Mouse (Mus musculus): ENCODE results near the gene Hnrnpul1. TPM values are rescaled to one million over a fixed set of nuclear protein-coding genes. Genes with fewer than 3 reads are reported as not detected.

Hnrnpul1 gene
- polyA plus RNA-seq, 1 experiment from 2014 or later: 86.2 TPM

GRCm38 (mm10) chr7:25674297-25674696, 80.3 kb downstream of the Hnrnpul1 start:
- peaks cover 6% of the 10 kb centered on the region; the same call in 1 of the 2 replicates for H3K4me1 ChIP-seq (ENCODE audit: control insufficient read depth, insufficient read depth, low read length)
- H3K36me3 ChIP-seq (ENCODE audit: control insufficient read depth, insufficient read depth, low read length): no peaks in the 10 kb centered on the region; the same call in 1 of the 2 replicates
- peak overlapping the region; percentile 36; the same call in 1 of the 2 replicates for H3K4me3 ChIP-seq (ENCODE audit: low read length)
- peaks cover 30% of the 10 kb centered on the region for H3K27me3 ChIP-seq (ENCODE audit: control insufficient read depth, insufficient read depth, low read length)
- no peaks in the 10 kb centered on the region for H3K9me3 ChIP-seq (ENCODE audit: control insufficient read depth, low read length)
- H3K27ac ChIP-seq (ENCODE audit: low read depth, low read length): no peak overlapping the region
- ATAC-seq (ENCODE audit: low FRiP score, low TSS enrichment): no peak
- 38% methylated on average over 9 of the region's 9 CpGs for WGBS
- H3K4me2 ChIP-seq (replicated peaks; ENCODE audit: low read depth, low read length): no peak overlapping the region; the same call in 1 of the 2 replicates
- H3K9ac ChIP-seq (ENCODE audit: low read depth, low read length): no peak overlapping the region

- H3K27ac ChIP-seq (ENCODE audit: low read depth, low read length): no peak overlapping the region
- 52% methylated on average over 4 of the region's 4 CpGs for WGBS
- H3K4me2 ChIP-seq (replicated peaks; ENCODE audit: low read depth, low read length): no peak overlapping the region
- ATAC-seq (ENCODE audit: low FRiP score, low TSS enrichment): no peak
- H3K9me3 ChIP-seq (ENCODE audit: control insufficient read depth, low read length): no peaks in the 10 kb centered on the region
- H3K27me3 ChIP-seq (ENCODE audit: control insufficient read depth, insufficient read depth, low read length): peaks cover 30% of the 10 kb centered on the region
- H3K36me3 ChIP-seq (ENCODE audit: control insufficient read depth, insufficient read depth, low read length): peaks cover 13% of the 10 kb centered on the region
- no peak overlapping the region for H3K4me3 ChIP-seq (ENCODE audit: low read length)
- H3K9ac ChIP-seq (ENCODE audit: low read depth, low read length): no peak overlapping the region
- peaks cover 6% of the 10 kb centered on the region; the same call in 1 of the 2 replicates for H3K4me1 ChIP-seq (ENCODE audit: control insufficient read depth, insufficient read depth, low read length)
Measured at GRCm38 (mm10) chr7:25672442-25672841, 82.1 kb downstream of the Hnrnpul1 start.

GRCm38 (mm10) chr7:25671686-25672085, 82.9 kb downstream of the Hnrnpul1 start:
- no peak overlapping the region for H3K4me3 ChIP-seq (ENCODE audit: low read length)
- H3K27me3 ChIP-seq (ENCODE audit: control insufficient read depth, insufficient read depth, low read length): peaks cover 30% of the 10 kb centered on the region
- WGBS: 80% methylated on average over 2 of the region's 2 CpGs
- H3K4me1 ChIP-seq (ENCODE audit: control insufficient read depth, insufficient read depth, low read length): peaks cover 6% of the 10 kb centered on the region; the same call in 1 of the 2 replicates
- no peaks in the 10 kb centered on the region for H3K9me3 ChIP-seq (ENCODE audit: control insufficient read depth, low read length)
- H3K9ac ChIP-seq (ENCODE audit: low read depth, low read length): no peak overlapping the region
- H3K36me3 ChIP-seq (ENCODE audit: control insufficient read depth, insufficient read depth, low read length): peaks cover 18% of the 10 kb centered on the region
- H3K4me2 ChIP-seq (replicated peaks; ENCODE audit: low read depth, low read length): no peak overlapping the region
- no peak overlapping the region for H3K27ac ChIP-seq (ENCODE audit: low read depth, low read length)
- no peak for ATAC-seq (ENCODE audit: low FRiP score, low TSS enrichment)

Other genes with a start within 250 kb of the Hnrnpul1 start
- 0.07 TPM in 1 of 2 replicates, not detected in the other for gene Ceacam2, start 214.9 kb downstream of the Hnrnpul1 start, polyA plus RNA-seq (2014; fragmentation: Nextera tagmentation; extraction: Ambion mirVana)
- 0.29 and 0.32 TPM in 2 replicates for gene Erich4, start 138.9 kb downstream of the Hnrnpul1 start, polyA plus RNA-seq (2014; fragmentation: Nextera tagmentation; extraction: Ambion mirVana)
- gene Dmac2, start 135.3 kb downstream of the Hnrnpul1 start, polyA plus RNA-seq (2014; fragmentation: Nextera tagmentation; extraction: Ambion mirVana): 41.0 and 50.2 TPM in 2 replicates
- gene B3gnt8, start 128.1 kb downstream of the Hnrnpul1 start, polyA plus RNA-seq (2014; fragmentation: Nextera tagmentation; extraction: Ambion mirVana): 4.5 and 5.2 TPM in 2 replicates
- 60.6 and 69.6 TPM in 2 replicates for gene Bckdha, start 95.8 kb downstream of the Hnrnpul1 start, polyA plus RNA-seq (2014; fragmentation: Nextera tagmentation; extraction: Ambion mirVana)
- gene Exosc5, start 95.6 kb downstream of the Hnrnpul1 start, polyA plus RNA-seq (2014; fragmentation: Nextera tagmentation; extraction: Ambion mirVana): 93.5 and 98.8 TPM in 2 replicates
- gene Tmem91, start 79.6 kb downstream of the Hnrnpul1 start, polyA plus RNA-seq (2014; fragmentation: Nextera tagmentation; extraction: Ambion mirVana): 1.8 and 2.5 TPM in 2 replicates
- gene B9d2, start 74.0 kb downstream of the Hnrnpul1 start, polyA plus RNA-seq (2014; fragmentation: Nextera tagmentation; extraction: Ambion mirVana): 33.6 and 36.5 TPM in 2 replicates
- gene Tgfb1, start 67.8 kb downstream of the Hnrnpul1 start, polyA plus RNA-seq (2014; fragmentation: Nextera tagmentation; extraction: Ambion mirVana): 3.8 and 5.1 TPM in 2 replicates
- 24.8 and 32.4 TPM in 2 replicates for gene Ccdc97, start 35.7 kb downstream of the Hnrnpul1 start, polyA plus RNA-seq (2014; fragmentation: Nextera tagmentation; extraction: Ambion mirVana)
- 75.3 and 75.5 TPM in 2 replicates for gene Axl, start 33.9 kb upstream of the Hnrnpul1 start, polyA plus RNA-seq (2014; fragmentation: Nextera tagmentation; extraction: Ambion mirVana)
- 9.3 and 13.4 TPM in 2 replicates for gene Cyp2s1, start 62.2 kb upstream of the Hnrnpul1 start, polyA plus RNA-seq (2014; fragmentation: Nextera tagmentation; extraction: Ambion mirVana)
- gene Cyp2b10, start 142.9 kb upstream of the Hnrnpul1 start, polyA plus RNA-seq (2014; fragmentation: Nextera tagmentation; extraction: Ambion mirVana): not detected in 2 replicates